Mouse (Mus musculus) heart, embryonic 13.5 days (tissue): ENCODE measurements around the gene Vasn. TPM values are rescaled to one million over a fixed set of nuclear protein-coding genes. Genes with fewer than 3 reads are reported as not detected.

Experiments
- ATAC-seq: fragments of 200-750 bp; cut with Nextera tagmentation; 2 replicates; pipeline ENCODE4 v1.8.0; 2017; ENCODE audit warnings: moderate TSS enrichment; ENCODE audit not compliant: insufficient number of reproducible peaks, low FRiP score, low TSS enrichment; ENCODE audit errors: extremely low read depth
- H3K27ac ChIP-seq: fragments of 300-500 bp; sonication (generic); replicated peaks from 2 replicates; pipeline ENCODE4 v1.5.1; 2015; ENCODE audit warnings: moderate library complexity, mild to moderate bottlenecking, inconsistent platforms
- H3K27me3 ChIP-seq: fragments of 300-500 bp; sonication (generic); replicated peaks from 2 replicates; pipeline ENCODE4 v1.6.1; 2015; ENCODE audit warnings: mild to moderate bottlenecking, inconsistent platforms
- H3K36me3 ChIP-seq: fragments of 300-500 bp; sonication (generic); 2 replicates; pipeline ENCODE4 v1.6.1; 2015; ENCODE audit warnings: mild to moderate bottlenecking, inconsistent platforms
- H3K4me1 ChIP-seq: fragments of 300-500 bp; sonication (generic); 2 replicates; pipeline ENCODE4 v1.6.1; 2015; ENCODE audit warnings: inconsistent platforms
- H3K4me2 ChIP-seq: fragments of 300-500 bp; sonication (generic); 2 replicates; pipeline ENCODE4 v1.6.1; 2015; ENCODE audit warnings: inconsistent platforms, mild to moderate bottlenecking, moderate library complexity
- H3K4me3 ChIP-seq: fragments of 300-500 bp; sonication (generic); 2 replicates; pipeline ENCODE4 v1.5.1; 2015; ENCODE audit warnings: moderate library complexity, mild to moderate bottlenecking, inconsistent platforms
- H3K9ac ChIP-seq: fragments of 300-500 bp; sonication (generic); 2 replicates; pipeline ENCODE4 v1.6.1; 2015; ENCODE audit warnings: inconsistent platforms, mild to moderate bottlenecking, moderate library complexity
- H3K9me3 ChIP-seq: fragments of 300-500 bp; sonication (generic); 2 replicates; pipeline ENCODE4 v1.6.1; 2016; ENCODE audit warnings: inconsistent platforms
- WGBS: fragments of 180-500 bp; shearing (Covaris S2); methylation state at CpG from one replicate; pipeline ENCODE4 v1.1.7; 2015; ENCODE audit warnings: mixed read lengths; 5-methylcytosine and 5-hydroxymethylcytosine counted together
- polyA plus RNA-seq: library from polyadenylated mRNA; unstranded; fragments of >200 nt; fragmentation: Nextera tagmentation; extraction: Ambion mirVana; gene quantifications from 2 replicates; pipeline ENCODE4 v1.2.1, GENCODE M21; 2015

Vasn gene
- polyA plus RNA-seq = 15.2 and 15.8 TPM in 2 replicates

DNA sequence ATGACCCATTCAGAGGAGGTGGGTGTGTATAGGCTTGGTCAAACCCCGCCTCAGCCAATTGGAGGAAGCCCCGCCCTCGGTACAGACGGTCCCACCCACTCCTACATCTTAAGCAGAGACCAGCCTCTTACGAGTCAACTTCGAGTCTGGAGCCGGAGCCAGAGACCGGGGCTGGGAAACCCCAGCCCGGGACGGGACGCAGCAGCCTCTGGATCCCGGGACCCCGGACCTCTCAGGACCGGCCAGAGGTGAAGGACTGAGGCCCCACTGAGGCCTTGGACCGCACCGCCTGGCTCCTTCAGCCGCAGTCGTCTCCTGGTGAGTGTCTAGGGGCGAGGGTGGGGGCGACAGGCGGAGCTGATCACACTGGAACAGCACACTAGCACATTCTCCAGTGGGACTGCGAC, at the start of gene Vasn, which contains the start of gene Dnaja3:
Gene Vasn, plus strand, starts transcription at position 111 of the 407 bp plus-strand sequence.
Gene Dnaja3, plus strand, starts transcription at position 159 of the 407 bp plus-strand sequence.
- peak; percentile 70 for ATAC-seq
- H3K9me3 ChIP-seq = no peaks in the 10 kb centered on the region
- 2% methylated on average over 22 of the region's 22 CpGs for WGBS
- H3K27ac ChIP-seq = peak within 1 kb of the TSS; percentile 92
- H3K4me3 ChIP-seq = peak within 1 kb of the TSS; percentile 70
- peaks cover 5% of the 10 kb centered on the region; the same call in 1 of the 2 replicates for H3K36me3 ChIP-seq
- H3K9ac ChIP-seq = peak within 1 kb of the TSS; percentile 90
- H3K4me2 ChIP-seq = peak within 1 kb of the TSS; percentile 82
- peaks cover 75% of the 10 kb centered on the region for H3K4me1 ChIP-seq
- H3K27me3 ChIP-seq = no peaks in the 10 kb centered on the region

DNA sequence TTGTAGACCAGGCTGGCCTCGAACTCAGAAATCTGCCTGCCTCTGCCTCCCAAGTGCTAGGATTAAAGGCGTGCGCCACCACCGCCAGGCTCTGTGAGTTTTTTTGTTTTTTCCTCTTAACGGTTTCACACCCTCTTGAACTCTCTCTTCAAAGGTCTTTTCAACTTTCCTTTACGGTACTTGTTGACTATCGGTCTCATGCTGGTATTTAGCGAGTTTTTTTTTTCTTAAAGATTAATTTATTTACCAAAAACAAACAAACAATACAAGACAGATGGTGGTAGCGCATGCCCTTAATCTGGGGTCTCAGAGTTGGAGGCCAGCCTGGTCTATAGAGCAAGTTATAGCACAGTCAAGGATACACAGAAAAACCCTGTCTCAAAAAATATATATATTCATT, 49.5 kb upstream of the Vasn start:
- no peak overlapping the region for H3K27ac ChIP-seq
- H3K9ac ChIP-seq = no peak overlapping the region
- ATAC-seq = no peak
- WGBS = 94% methylated on average over 9 of the region's 9 CpGs
- peaks cover 47% of the 10 kb centered on the region for H3K4me1 ChIP-seq
- H3K4me2 ChIP-seq = no peak overlapping the region
- no peak overlapping the region for H3K4me3 ChIP-seq
- H3K36me3 ChIP-seq = peaks cover 22% of the 10 kb centered on the region
- no peaks in the 10 kb centered on the region for H3K9me3 ChIP-seq
- no peaks in the 10 kb centered on the region for H3K27me3 ChIP-seq

DNA sequence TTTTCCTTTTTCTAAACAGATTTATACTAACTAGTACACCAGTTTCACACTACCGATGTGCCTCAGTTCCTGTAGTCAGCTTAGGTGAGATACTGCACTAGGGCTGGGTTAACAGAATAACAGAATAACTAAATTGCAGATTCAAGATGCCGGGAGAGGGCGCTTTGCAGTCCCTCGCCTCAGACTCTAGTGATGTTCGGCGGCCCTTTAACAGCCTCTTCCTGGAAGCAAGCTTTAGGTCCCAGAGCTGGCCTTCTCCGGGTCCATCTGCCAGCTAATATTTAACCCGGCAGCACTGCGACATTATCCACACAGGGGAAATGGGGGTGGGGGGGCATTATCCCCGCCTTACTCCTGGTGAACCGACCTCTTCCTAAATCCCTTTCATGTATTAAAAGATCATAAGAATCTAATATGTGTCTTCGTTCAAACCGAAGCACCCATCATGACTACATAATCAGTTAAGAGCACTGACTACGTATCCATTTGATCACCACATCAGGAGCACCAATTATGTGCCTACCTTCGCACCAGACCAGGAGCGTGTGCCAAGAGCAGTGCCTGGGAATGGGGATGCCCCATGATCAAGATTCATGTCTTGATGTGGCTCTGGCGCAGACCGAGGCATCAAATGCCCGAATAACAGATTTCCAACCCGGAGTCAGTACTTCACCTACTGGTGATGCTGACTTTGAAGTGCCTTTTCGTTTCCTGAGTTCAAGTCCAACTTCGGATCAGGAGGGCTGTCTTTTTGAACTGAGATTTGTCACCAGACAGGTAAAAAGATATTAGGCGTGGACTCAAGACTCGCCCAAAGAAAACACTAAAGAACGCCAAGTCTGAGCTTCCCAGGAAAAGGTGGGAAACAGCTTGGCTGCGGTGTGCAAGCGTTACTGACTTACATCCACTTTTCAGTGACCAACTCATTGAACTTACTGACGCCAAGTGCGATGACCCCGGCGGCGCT, 46.5 kb upstream of the Vasn start:
- H3K27me3 ChIP-seq = no peaks in the 10 kb centered on the region
- ATAC-seq = no peak
- H3K9me3 ChIP-seq = no peaks in the 10 kb centered on the region
- H3K9ac ChIP-seq = peak overlapping the region; percentile 98
- peaks cover 22% of the 10 kb centered on the region for H3K36me3 ChIP-seq
- H3K27ac ChIP-seq = peak overlapping the region; percentile 97
- H3K4me2 ChIP-seq = peak overlapping the region; percentile 83
- WGBS = 12% methylated on average over 32 of the region's 32 CpGs
- H3K4me1 ChIP-seq = peaks cover 55% of the 10 kb centered on the region
- peak overlapping the region; percentile 90 for H3K4me3 ChIP-seq

DNA sequence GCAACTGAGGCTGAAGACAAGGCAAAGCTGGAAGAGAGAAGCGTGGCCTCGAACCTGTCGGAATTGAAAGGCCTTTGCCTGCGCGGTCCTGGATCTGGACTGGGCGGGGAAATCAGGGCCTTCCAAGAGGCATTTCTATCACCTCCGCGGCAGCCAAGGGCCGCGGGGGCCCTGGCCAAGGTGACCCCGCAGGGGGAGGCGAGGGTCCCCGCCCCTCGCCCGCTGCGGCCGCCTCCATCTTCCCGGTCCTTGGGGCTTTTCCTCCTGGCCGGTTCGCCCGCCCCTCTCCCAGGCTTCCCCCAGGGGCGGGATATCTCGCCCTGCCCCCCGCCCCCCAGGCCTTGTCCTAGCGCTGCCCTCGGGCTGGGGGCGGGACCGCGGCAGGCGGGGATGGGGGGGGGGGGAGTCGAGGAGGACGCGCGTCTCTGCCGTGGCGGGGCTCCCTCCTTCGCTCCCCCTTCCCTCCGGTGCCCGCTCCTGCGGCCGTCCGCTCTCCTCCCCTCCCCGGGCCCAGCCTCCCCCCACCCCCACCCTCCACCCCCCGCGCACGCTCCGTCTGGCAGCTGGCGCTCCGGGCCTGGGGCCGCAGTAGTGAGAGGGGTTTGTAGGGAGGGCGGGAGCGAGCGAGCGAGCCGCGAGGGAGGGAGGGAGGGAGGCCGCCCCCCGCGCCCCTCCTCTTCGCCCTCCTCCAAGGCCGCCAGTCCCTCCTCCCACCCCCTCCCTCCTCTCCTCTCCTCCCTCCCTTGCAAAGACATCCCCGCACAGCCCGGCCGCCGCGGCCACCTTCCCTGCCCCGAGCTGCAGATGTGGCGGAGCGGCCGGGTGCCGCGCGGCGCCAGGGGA, 45.5 kb upstream of the Vasn start, which contains the start of gene Glis2:
Gene Glis2, plus strand, starts transcription at position 743 of the 843 bp plus-strand sequence.
- Histone ChIP-seq H3K27ac (peak within 1 kb of the TSS; percentile 97), H3K4me1 (peaks cover 64% of the 10 kb centered on the region)

DNA sequence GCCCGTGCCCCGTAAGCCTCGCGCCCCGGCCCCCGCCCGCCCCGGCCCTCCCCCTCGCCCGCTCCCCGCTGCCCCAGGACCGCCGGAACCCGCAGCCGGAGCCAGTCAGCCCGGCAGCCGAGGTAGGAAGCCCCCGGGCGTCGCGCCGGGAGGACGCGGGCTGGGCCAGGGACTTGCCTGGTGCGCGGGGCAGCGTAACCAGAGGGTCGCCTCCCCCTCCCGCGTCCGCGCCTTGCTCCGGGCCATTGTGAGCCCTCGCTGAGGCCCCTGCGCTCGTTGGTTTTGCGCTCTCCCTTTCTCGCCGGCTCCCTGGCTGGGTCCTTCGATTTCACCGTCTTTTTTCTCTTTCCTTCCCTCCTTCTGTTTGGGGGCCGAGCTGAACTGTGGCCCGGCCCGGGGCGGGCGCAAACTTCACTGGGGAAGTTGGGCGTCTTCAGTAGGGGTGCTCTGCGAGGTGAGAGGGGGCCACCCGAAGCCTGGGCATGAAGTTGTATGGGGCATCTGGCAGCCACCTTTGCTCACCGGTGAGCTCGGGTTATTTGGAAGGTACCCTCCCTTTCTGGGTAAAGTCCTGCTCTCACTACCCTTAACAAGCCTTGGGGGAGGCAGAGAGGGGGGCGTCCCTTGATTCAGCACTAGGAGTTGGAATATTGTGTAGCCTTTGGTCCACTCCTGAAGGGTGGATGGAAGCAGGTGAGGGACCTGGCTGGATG, 44.8 kb upstream of the Vasn start:
- Histone ChIP-seq H3K36me3 (peaks cover 14% of the 10 kb centered on the region), H3K27ac (peak overlapping the region; percentile 97), H3K4me2 (peak overlapping the region; percentile 83), H3K9me3 (no peaks in the 10 kb centered on the region), H3K4me3 (peak overlapping the region; percentile 90), H3K9ac (peak overlapping the region; percentile 98), H3K4me1 (peaks cover 71% of the 10 kb centered on the region), H3K27me3 (no peaks in the 10 kb centered on the region)
- WGBS = 1% methylated on average over 41 of the region's 52 CpGs
- peak; percentile 4; the same call in 1 of the 2 replicates for ATAC-seq

More for the DNA sequence above, 45.5 kb upstream of the Vasn start, which contains the start of gene Glis2:
- Histone ChIP-seq H3K4me3 (peak within 1 kb of the TSS; percentile 90), H3K4me2 (peak within 1 kb of the TSS; percentile 83), H3K9me3 (no peaks in the 10 kb centered on the region), H3K36me3 (peaks cover 22% of the 10 kb centered on the region), H3K27me3 (no peaks in the 10 kb centered on the region), H3K9ac (peak within 1 kb of the TSS; percentile 98)
- WGBS = 2% methylated on average over 20 of the region's 74 CpGs
- peak; percentile 66 for ATAC-seq

DNA sequence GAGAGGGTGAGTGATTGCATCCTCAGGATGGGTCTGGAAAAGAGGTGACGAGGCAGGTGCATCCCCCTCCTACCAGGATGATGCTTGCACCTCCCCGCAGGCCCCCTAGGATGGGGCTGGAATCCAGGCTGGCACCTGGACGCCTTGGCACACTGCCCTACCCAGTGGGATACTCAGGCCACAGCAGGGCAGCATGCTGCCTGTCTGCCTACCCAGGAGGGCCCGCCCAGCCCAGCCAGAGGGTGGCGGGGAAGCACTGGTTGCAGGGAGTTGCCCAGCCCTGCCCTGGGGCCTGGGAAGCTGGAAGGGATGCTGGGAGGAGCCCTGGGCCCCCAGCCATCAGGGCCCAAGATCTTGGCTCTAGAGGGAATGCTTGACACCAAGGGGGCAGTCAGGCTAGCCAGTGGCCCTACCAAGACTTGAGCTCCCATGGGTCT, 44.2 kb upstream of the Vasn start:
- peak overlapping the region; percentile 98 for H3K9ac ChIP-seq
- H3K4me3 ChIP-seq = peak overlapping the region; percentile 90
- WGBS = 8% methylated on average over 5 of the region's 5 CpGs
- H3K27ac ChIP-seq = peak overlapping the region; percentile 97
- no peak for ATAC-seq
- H3K4me2 ChIP-seq = peak overlapping the region; percentile 83
- no peaks in the 10 kb centered on the region for H3K9me3 ChIP-seq
- H3K27me3 ChIP-seq = no peaks in the 10 kb centered on the region
- peaks cover 9% of the 10 kb centered on the region for H3K36me3 ChIP-seq
- peaks cover 77% of the 10 kb centered on the region for H3K4me1 ChIP-seq

DNA sequence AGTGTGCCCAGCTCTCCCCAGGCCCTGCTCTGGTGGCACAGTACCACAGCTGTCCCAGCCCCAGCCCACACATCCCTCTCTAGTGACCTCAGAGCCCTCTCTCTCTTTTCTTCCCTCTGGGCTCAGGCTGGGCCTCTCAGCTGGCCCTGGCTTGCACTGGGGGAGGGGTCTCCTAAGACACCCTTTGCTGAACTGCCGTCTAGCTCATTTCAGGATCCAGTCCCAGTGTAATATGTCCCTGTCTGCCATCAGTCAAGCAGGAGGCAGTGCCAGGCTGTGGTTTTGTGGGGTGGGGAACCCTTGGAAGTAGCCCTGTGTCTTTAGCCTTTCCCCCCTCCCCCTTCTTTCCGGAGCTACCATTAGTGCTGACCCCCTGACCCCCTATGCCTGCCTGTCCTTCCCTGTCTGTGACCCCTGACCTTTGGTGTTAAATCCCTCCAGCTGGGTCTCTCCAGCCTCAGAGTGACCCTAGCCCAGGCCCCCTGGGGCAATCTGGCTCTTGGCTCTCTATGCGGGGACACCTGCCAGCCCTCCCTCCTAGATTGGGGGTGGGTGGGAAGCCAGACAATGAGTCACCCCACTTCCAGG, 43.5 kb upstream of the Vasn start:
- peak overlapping the region; percentile 90 for H3K4me3 ChIP-seq
- no peaks in the 10 kb centered on the region for H3K9me3 ChIP-seq
- H3K27ac ChIP-seq = peak overlapping the region; percentile 97
- no peak for ATAC-seq
- WGBS = 18% methylated on average over 3 of the region's 3 CpGs
- no peaks in the 10 kb centered on the region for H3K27me3 ChIP-seq
- H3K4me2 ChIP-seq = peak overlapping the region; percentile 83
- H3K4me1 ChIP-seq = peaks cover 84% of the 10 kb centered on the region
- H3K9ac ChIP-seq = peak overlapping the region; percentile 98
- H3K36me3 ChIP-seq = peaks cover 2% of the 10 kb centered on the region

DNA sequence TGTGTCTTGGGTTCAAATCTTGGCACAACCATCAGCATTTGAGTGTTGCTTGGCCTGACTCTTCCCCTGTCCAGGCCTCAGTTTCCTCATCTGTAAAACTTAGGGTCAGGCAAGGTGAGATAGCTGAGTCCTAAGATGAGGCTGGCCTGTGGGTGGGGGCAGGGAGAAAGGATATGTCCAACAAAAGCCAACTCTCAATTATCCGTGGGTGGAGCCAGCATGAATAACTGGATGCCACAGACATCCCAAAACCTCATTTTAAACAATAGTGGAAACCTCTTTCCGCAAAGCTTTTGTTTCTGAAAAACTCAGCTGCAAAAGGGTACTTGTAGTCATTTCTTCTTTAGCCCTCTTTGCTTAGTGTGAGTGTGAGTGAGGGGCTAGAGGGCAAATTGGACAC, 42.9 kb upstream of the Vasn start:
- Histone ChIP-seq H3K36me3 (no peaks in the 10 kb centered on the region), H3K9ac (peak overlapping the region; percentile 98), H3K4me1 (peaks cover 86% of the 10 kb centered on the region), H3K4me2 (peak overlapping the region; percentile 83), H3K27ac (peak overlapping the region; percentile 97; the same call in 1 of the 2 replicates), H3K27me3 (no peaks in the 10 kb centered on the region), H3K4me3 (peak overlapping the region; percentile 90), H3K9me3 (no peaks in the 10 kb centered on the region)
- ATAC-seq = no peak
- WGBS = 65% methylated on average over 2 of the region's 2 CpGs

DNA sequence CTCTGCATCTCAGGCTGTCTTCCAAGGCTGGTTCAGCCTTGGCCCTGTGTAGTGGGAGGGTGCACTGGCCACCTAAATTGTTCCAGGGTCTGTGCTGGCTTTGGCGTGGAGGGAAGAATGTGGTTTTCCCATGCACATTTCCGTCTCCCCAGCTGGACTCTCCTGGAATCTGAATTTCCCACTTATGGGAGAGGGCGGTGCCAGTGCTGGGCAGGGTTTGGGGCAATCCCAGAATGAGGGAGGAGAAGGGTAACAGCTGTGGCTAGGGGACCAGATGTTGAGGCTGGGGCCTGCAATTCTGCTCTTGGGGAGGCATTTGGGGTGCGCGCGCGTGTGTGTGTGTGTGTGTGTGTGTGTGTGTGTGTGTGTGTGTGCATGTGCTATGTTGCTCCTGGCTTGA, 42.4 kb upstream of the Vasn start:
- Histone ChIP-seq H3K4me3 (peak overlapping the region; percentile 90; the same call in 1 of the 2 replicates), H3K4me2 (peak overlapping the region; percentile 83), H3K27me3 (no peaks in the 10 kb centered on the region), H3K9ac (peak overlapping the region; percentile 98), H3K36me3 (no peaks in the 10 kb centered on the region), H3K27ac (peak overlapping the region; percentile 97; the same call in 1 of the 2 replicates), H3K4me1 (peaks cover 86% of the 10 kb centered on the region), H3K9me3 (no peaks in the 10 kb centered on the region)
- WGBS = 52% methylated on average over 7 of the region's 7 CpGs
- no peak for ATAC-seq

DNA sequence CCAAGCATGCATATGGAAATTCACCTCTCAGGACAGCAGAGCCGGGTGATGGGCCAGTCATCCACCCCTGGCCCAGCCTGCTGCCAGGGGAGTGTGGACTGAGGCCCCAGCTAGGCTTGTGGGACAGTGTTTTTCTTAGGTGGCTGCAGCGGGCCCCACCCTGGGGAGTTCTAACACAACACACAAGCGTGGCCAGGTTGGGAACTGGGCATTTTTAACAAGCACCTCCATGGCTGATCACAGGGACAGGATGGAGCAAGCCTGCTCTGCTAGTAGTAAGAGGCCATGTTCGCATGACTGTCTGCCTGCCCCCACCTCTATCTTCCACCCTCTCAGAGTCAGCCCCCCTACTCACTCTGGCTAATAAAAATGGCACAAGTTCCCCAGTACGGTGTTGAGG, 41.7 kb upstream of the Vasn start:
- no peaks in the 10 kb centered on the region for H3K36me3 ChIP-seq
- peak overlapping the region; percentile 28 for H3K4me2 ChIP-seq
- H3K27ac ChIP-seq = peak overlapping the region; percentile 89; the same call in 1 of the 2 replicates
- ATAC-seq = no peak
- WGBS = 61% methylated on average over 5 of the region's 5 CpGs
- H3K9ac ChIP-seq = peak overlapping the region; percentile 66
- no peaks in the 10 kb centered on the region for H3K27me3 ChIP-seq
- H3K4me3 ChIP-seq = no peak overlapping the region
- no peaks in the 10 kb centered on the region for H3K9me3 ChIP-seq
- H3K4me1 ChIP-seq = peaks cover 86% of the 10 kb centered on the region
